Mouse (Mus musculus): ENCODE results near the gene Ago4. TPM values are rescaled to one million over a fixed set of nuclear protein-coding genes. Genes with fewer than 3 reads are reported as not detected.
"Not testable (repeated sequence)": the region's sequence is repeated elsewhere in the genome, so short reads cannot be mapped to it uniquely, and the experiment has no call there.

The Ago4 gene
- polyA plus RNA-seq, 1 experiment, result not detected

GRCm38 (mm10) chr4:126554462-126554861 is 21.2 kb upstream of the Ago4 start:
- 32% methylated on average over 3 of the region's 3 CpGs for WGBS
- no peaks in the 10 kb centered on the region for H3K4me1 ChIP-seq (ENCODE audit: control insufficient read depth, insufficient read depth, low read length)
- no peak overlapping the region for H3K4me3 ChIP-seq (ENCODE audit: insufficient read depth, low read depth, low read length)
- H3K27ac ChIP-seq (ENCODE audit: insufficient read depth, low read depth, low read length), result no peak overlapping the region
- TF ChIP-seq CTCF (IDR thresholded peaks at IDR 0.05; ENCODE audit: insufficient read depth, low read depth, low read length), result no peak
- TF ChIP-seq POLR2A (IDR thresholded peaks at IDR 0.05; ENCODE audit: insufficient read depth, low read depth, low read length), result no peak

DNA sequence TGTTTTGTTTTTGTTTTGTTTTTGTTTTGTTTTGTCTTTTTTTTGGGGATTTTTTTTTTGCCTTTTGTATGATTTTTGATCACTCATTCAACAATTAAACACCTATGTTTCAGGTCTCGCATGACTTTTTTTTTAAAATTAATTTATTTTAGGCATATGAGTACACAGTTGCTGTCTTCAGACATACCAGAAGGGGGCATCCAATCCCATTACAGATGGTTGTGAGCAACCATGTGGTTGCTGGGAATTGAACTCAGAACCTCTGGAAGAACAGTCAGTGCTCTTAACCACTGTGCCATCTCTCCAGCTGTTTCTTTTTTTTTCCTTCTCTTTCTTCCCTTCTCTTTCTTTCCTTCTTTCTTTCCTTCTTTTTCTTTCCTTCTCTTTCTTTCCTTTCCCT is 20.4 kb upstream of the Ago4 start:
- H3K27ac ChIP-seq (ENCODE audit: insufficient read depth, low read depth, low read length), result no peak overlapping the region
- 84% methylated on average over 1 of the region's 1 CpGs for WGBS
- TF ChIP-seq CTCF (IDR thresholded peaks at IDR 0.05; ENCODE audit: insufficient read depth, low read depth, low read length) (no peak), POLR2A (IDR thresholded peaks at IDR 0.05; ENCODE audit: insufficient read depth, low read depth, low read length) (no peak)
- no peaks in the 10 kb centered on the region for H3K4me1 ChIP-seq (ENCODE audit: control insufficient read depth, insufficient read depth, low read length)
- no peak overlapping the region for H3K4me3 ChIP-seq (ENCODE audit: insufficient read depth, low read depth, low read length)

GRCm38 (mm10) chr4:126553105-126553504 is 19.8 kb upstream of the Ago4 start:
- H3K27ac ChIP-seq (ENCODE audit: insufficient read depth, low read depth, low read length), result no peak overlapping the region
- WGBS, result 15% methylated on average over 8 of the region's 8 CpGs
- no peaks in the 10 kb centered on the region for H3K4me1 ChIP-seq (ENCODE audit: control insufficient read depth, insufficient read depth, low read length)
- TF ChIP-seq POLR2A (IDR thresholded peaks at IDR 0.05; ENCODE audit: insufficient read depth, low read depth, low read length), result no peak
- no peak for TF ChIP-seq CTCF (IDR thresholded peaks at IDR 0.05; ENCODE audit: insufficient read depth, low read depth, low read length)
- no peak overlapping the region for H3K4me3 ChIP-seq (ENCODE audit: insufficient read depth, low read depth, low read length)

GRCm38 (mm10) chr4:126552136-126552535 is 18.9 kb upstream of the Ago4 start:
- WGBS, result 83% methylated on average over 7 of the region's 7 CpGs
- Histone ChIP-seq H3K27ac (ENCODE audit: insufficient read depth, low read depth, low read length) (no peak overlapping the region), H3K4me3 (ENCODE audit: insufficient read depth, low read depth, low read length) (no peak overlapping the region), H3K4me1 (ENCODE audit: control insufficient read depth, insufficient read depth, low read length) (no peaks in the 10 kb centered on the region)
- TF ChIP-seq POLR2A (IDR thresholded peaks at IDR 0.05; ENCODE audit: insufficient read depth, low read depth, low read length) (no peak), CTCF (IDR thresholded peaks at IDR 0.05; ENCODE audit: insufficient read depth, low read depth, low read length) (no peak)

GRCm38 (mm10) chr4:126546183-126546582 is 12.9 kb upstream of the Ago4 start:
- peaks cover 6% of the 10 kb centered on the region for H3K4me1 ChIP-seq (ENCODE audit: control insufficient read depth, insufficient read depth, low read length)
- H3K4me3 ChIP-seq (ENCODE audit: insufficient read depth, low read depth, low read length), result no peak overlapping the region
- TF ChIP-seq POLR2A (IDR thresholded peaks at IDR 0.05; ENCODE audit: insufficient read depth, low read depth, low read length) (no peak), CTCF (IDR thresholded peaks at IDR 0.05; ENCODE audit: insufficient read depth, low read depth, low read length) (no peak)
- H3K27ac ChIP-seq (ENCODE audit: insufficient read depth, low read depth, low read length), result no peak overlapping the region
- 82% methylated on average over 2 of the region's 2 CpGs for WGBS

DNA sequence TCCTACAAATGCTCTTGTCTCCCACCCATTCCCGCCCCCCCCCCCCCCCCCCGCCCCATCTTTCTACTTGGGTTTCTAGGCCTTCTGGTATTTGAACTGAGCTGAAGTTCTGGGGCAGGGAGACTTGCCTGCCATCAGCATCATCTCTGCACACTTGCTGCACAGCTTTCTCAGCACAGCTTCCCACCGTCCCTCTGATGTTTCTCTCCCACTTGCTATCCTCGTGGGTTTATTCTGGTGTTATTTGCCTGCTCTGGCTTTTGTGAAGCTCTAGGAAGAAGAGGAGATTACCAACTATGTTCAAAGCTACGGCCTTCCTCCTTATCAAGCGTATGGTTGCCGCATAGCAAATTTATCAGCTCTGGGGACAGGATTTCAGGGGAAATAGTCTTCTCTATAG is 12.4 kb upstream of the Ago4 start:
- Histone ChIP-seq H3K4me3 (ENCODE audit: insufficient read depth, low read depth, low read length) (no peak overlapping the region), H3K27ac (ENCODE audit: insufficient read depth, low read depth, low read length) (no peak overlapping the region), H3K4me1 (ENCODE audit: control insufficient read depth, insufficient read depth, low read length) (peaks cover 6% of the 10 kb centered on the region)
- WGBS, result 62% methylated on average over 6 of the region's 7 CpGs
- TF ChIP-seq POLR2A (IDR thresholded peaks at IDR 0.05; ENCODE audit: insufficient read depth, low read depth, low read length), result no peak
- TF ChIP-seq CTCF (IDR thresholded peaks at IDR 0.05; ENCODE audit: insufficient read depth, low read depth, low read length), result no peak

- WGBS, result 95% methylated on average over 1 of the region's 1 CpGs
- TF ChIP-seq POLR2A (IDR thresholded peaks at IDR 0.05; ENCODE audit: insufficient read depth, low read depth, low read length), result no peak
- no peak for TF ChIP-seq CTCF (IDR thresholded peaks at IDR 0.05; ENCODE audit: insufficient read depth, low read depth, low read length)
- H3K4me1 ChIP-seq (ENCODE audit: control insufficient read depth, insufficient read depth, low read length), result peaks cover 6% of the 10 kb centered on the region
- H3K27ac ChIP-seq (ENCODE audit: insufficient read depth, low read depth, low read length), result no peak overlapping the region
- no peak overlapping the region for H3K4me3 ChIP-seq (ENCODE audit: insufficient read depth, low read depth, low read length)
Observed at GRCm38 (mm10) chr4:126545016-126545415, 11.7 kb upstream of the Ago4 start.

GRCm38 (mm10) chr4:126542838-126543237 is 9.6 kb upstream of the Ago4 start:
- TF ChIP-seq CTCF (IDR thresholded peaks at IDR 0.05; ENCODE audit: insufficient read depth, low read depth, low read length), result no peak
- no peak for TF ChIP-seq POLR2A (IDR thresholded peaks at IDR 0.05; ENCODE audit: insufficient read depth, low read depth, low read length)
- 54% methylated on average over 7 of the region's 7 CpGs for WGBS
- H3K4me1 ChIP-seq (ENCODE audit: control insufficient read depth, insufficient read depth, low read length), result peaks cover 6% of the 10 kb centered on the region
- no peak overlapping the region for H3K4me3 ChIP-seq (ENCODE audit: insufficient read depth, low read depth, low read length)
- peak overlapping the region; percentile 75 for H3K27ac ChIP-seq (ENCODE audit: insufficient read depth, low read depth, low read length)

DNA sequence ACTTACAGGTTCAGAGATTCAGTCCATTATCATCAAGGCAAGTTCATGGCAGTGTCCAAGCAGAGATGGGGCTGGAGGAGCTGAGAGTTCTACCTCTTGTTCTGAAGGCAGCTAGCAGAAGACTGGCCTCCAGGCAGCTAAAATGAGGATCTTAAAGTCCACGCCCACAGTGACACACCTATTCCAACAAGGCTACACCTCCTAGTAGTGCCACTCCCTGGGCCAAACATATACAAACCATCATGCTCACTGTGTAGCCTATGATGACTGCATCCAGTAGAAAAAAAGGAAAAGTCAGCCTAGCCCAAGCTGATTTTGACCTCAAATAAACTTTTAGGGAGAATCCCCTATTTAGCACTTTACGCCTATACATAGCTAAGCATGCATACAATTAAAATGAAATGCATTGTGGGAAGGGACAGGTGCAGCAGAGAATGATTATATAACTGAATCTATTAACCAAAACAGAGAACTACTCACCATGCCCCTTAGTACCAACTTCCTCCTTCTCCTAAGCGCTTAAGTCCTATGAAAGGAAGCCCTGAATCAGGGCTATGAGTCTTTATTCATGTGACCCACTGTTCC is 7.3 kb upstream of the Ago4 start:
- Histone ChIP-seq H3K4me1 (ENCODE audit: control insufficient read depth, insufficient read depth, low read length) (peaks cover 6% of the 10 kb centered on the region), H3K27ac (ENCODE audit: insufficient read depth, low read depth, low read length) (no peak overlapping the region), H3K4me3 (ENCODE audit: insufficient read depth, low read depth, low read length) (no peak overlapping the region)
- 52% methylated on average over 3 of the region's 3 CpGs for WGBS
- no peak for TF ChIP-seq CTCF (IDR thresholded peaks at IDR 0.05; ENCODE audit: insufficient read depth, low read depth, low read length)
- TF ChIP-seq POLR2A (IDR thresholded peaks at IDR 0.05; ENCODE audit: insufficient read depth, low read depth, low read length), result no peak

DNA sequence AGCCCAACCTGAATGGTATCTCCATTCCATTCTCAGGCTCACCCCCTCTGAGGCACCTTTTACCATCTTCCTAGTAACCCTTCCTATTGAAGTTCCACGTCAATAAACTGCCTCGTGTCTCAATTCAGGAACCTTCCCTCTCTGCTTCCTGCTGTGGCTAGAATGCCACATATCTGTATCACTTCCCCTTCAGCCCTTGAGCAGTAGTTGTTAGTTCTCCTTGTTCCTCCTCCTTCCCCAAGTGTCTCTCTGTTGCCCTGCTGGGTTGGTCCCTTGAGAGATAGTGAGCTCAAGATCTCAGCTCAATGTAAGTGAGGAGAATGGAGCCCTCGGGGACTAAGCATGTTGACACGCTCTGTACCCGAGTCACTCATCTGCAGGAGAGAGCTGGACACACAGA is 3.6 kb upstream of the Ago4 start:
- WGBS, result 82% methylated on average over 5 of the region's 5 CpGs

DNA sequence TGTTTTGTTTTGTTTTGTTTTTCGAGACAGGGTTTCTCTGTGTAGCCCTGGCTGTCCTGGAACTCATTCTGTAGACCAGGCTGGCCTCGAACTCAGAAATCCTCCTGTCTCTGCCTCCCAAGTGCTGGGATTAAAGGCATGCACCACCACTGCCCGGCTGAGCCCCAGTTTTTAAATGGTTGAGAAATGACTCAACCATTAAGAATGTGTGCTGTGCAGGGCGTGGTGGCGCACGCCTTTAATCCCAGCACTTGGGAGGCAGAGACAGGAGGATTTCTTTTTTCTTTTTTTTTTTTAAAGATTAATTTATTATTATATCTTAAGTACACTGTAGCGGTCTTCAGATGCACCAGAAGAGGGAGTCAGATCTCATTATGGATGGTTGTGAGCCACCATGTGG is 2.4 kb upstream of the Ago4 start:
- not testable (repeated sequence) for H3K27ac ChIP-seq (ENCODE audit: insufficient read depth, low read depth, low read length); H3K4me3 ChIP-seq (ENCODE audit: insufficient read depth, low read depth, low read length); H3K4me1 ChIP-seq (ENCODE audit: control insufficient read depth, insufficient read depth, low read length)
- 97% methylated on average over 7 of the region's 7 CpGs for WGBS

More for the DNA sequence above, 3.6 kb upstream of the Ago4 start:
- no peak overlapping the region for H3K27ac ChIP-seq (ENCODE audit: insufficient read depth, low read depth, low read length)
- TF ChIP-seq CTCF (IDR thresholded peaks at IDR 0.05; ENCODE audit: insufficient read depth, low read depth, low read length) (no peak), POLR2A (IDR thresholded peaks at IDR 0.05; ENCODE audit: insufficient read depth, low read depth, low read length) (no peak)
- H3K4me1 ChIP-seq (ENCODE audit: control insufficient read depth, insufficient read depth, low read length), result peaks cover 4% of the 10 kb centered on the region
- H3K4me3 ChIP-seq (ENCODE audit: insufficient read depth, low read depth, low read length), result no peak overlapping the region

All from olfactory bulb, adult 2 months (tissue).